14 mouse cellular contexts compared by ENCODE assay signal in genomic region chr2:77260134-77260533, GRCm38 (mm10). TPM values are rescaled to one million over a fixed set of nuclear protein-coding genes. Genes with fewer than 3 reads are reported as not detected.
DNase-seq lines count a peak whose midpoint lies in the region; ATAC-seq and TF ChIP-seq lines count a peak whose summit lies in the region.
"Had no signal": no experiment of that assay in that cellular context is flagged by ENCODE, and none has a peak within 500 bp of the region (broad histone marks: within the 10 kb centered on the region; RNA-seq: fewer than 3 reads in every experiment).

No protein-coding gene starts in this region.

- H3K9me3 ChIP-seq in hindbrain, postnatal 0 days (ENCODE audit: low read length), result no peaks in the 10 kb centered on the region
- H3K9me3 ChIP-seq in hindbrain, embryonic 14.5 days (ENCODE audit: control insufficient read depth, low read length), result no peaks in the 10 kb centered on the region
- H3K9me3 ChIP-seq in limb, embryonic 12.5 days, result no peaks in the 10 kb centered on the region
- no peaks in the 10 kb centered on the region for H3K9me3 ChIP-seq in limb, embryonic 10.5 days (replicated peaks)
- H3K9me3 ChIP-seq: embryonic facial prominence, embryonic 15.5 days; forebrain, embryonic 15.5 days had no signal

- no peak for ATAC-seq in cerebellum, adult (ENCODE audit: insufficient number of reproducible peaks, low FRiP score, low TSS enrichment)
- ATAC-seq in hindbrain, postnatal 0 days, result peak; percentile 31; the same call in 1 of the 2 replicates
- no peak for ATAC-seq in hindbrain, embryonic 14.5 days (ENCODE audit: low FRiP score)
- no peak for ATAC-seq in limb, embryonic 12.5 days (ENCODE audit: insufficient number of reproducible peaks, insufficient read depth, low FRiP score, low TSS enrichment, low read depth)
- ATAC-seq: forebrain, embryonic 15.5 days had no signal

- H3K4me1 ChIP-seq in hindbrain, postnatal 0 days (ENCODE audit: insufficient read depth, low read length), result peaks cover 11% of the 10 kb centered on the region
- H3K4me1 ChIP-seq in hindbrain, embryonic 14.5 days (replicated peaks; ENCODE audit: control insufficient read depth, insufficient read depth, low read length), result peaks cover 26% of the 10 kb centered on the region
- peaks cover 14% of the 10 kb centered on the region for H3K4me1 ChIP-seq in limb, embryonic 12.5 days (replicated peaks)
- H3K4me1 ChIP-seq in limb, embryonic 10.5 days, result peaks cover 16% of the 10 kb centered on the region

- H3K27me3 ChIP-seq in hindbrain, postnatal 0 days (ENCODE audit: insufficient read depth, low read length), result no peaks in the 10 kb centered on the region
- no peaks in the 10 kb centered on the region for H3K27me3 ChIP-seq in hindbrain, embryonic 14.5 days (ENCODE audit: control insufficient read depth, insufficient read depth, low read length)
- no peaks in the 10 kb centered on the region for H3K27me3 ChIP-seq in limb, embryonic 12.5 days
- no peaks in the 10 kb centered on the region for H3K27me3 ChIP-seq in limb, embryonic 10.5 days (ENCODE audit: low read depth, poor library complexity, severe bottlenecking)
- H3K27me3 ChIP-seq: embryonic facial prominence, embryonic 15.5 days; forebrain, embryonic 15.5 days had no signal

- H3K4me2 ChIP-seq in hindbrain, postnatal 0 days (ENCODE audit: low read depth, low read length), result no peak overlapping the region
- H3K4me2 ChIP-seq in hindbrain, embryonic 14.5 days (replicated peaks), result no peak overlapping the region
- no peak overlapping the region for H3K4me2 ChIP-seq in limb, embryonic 12.5 days
- H3K4me2 ChIP-seq: embryonic facial prominence, embryonic 15.5 days; forebrain, embryonic 15.5 days had no signal

- WGBS in hindbrain, postnatal 0 days, result 69% methylated on average over 4 of the region's 4 CpGs
- 89% methylated on average over 4 of the region's 4 CpGs for WGBS in hindbrain, embryonic 14.5 days
- 73% methylated on average over 4 of the region's 4 CpGs for WGBS in limb, embryonic 12.5 days
- WGBS in limb, embryonic 10.5 days, result 78% methylated on average over 4 of the region's 4 CpGs

- H3K36me3 ChIP-seq in hindbrain, postnatal 0 days (ENCODE audit: insufficient read depth, low read length), result no peaks in the 10 kb centered on the region
- H3K36me3 ChIP-seq in hindbrain, embryonic 14.5 days (replicated peaks; ENCODE audit: control insufficient read depth, insufficient read depth), result no peaks in the 10 kb centered on the region; the same call in 1 of the 2 replicates
- H3K36me3 ChIP-seq in limb, embryonic 12.5 days, result peaks cover 3% of the 10 kb centered on the region; the same call in 1 of the 2 replicates
- peaks cover 7% of the 10 kb centered on the region for H3K36me3 ChIP-seq in limb, embryonic 10.5 days
- H3K36me3 ChIP-seq: embryonic facial prominence, embryonic 15.5 days; forebrain, embryonic 15.5 days had no signal

- peak; percentile 54 for TF ChIP-seq CTCF in hindbrain, postnatal 0 days (IDR thresholded peaks at IDR 0.05; ENCODE audit: low read depth)

- H3K4me3 ChIP-seq in hindbrain, postnatal 0 days (ENCODE audit: low read length), result no peak overlapping the region
- H3K4me3 ChIP-seq in hindbrain, embryonic 14.5 days (replicated peaks; ENCODE audit: low read length), result no peak overlapping the region
- H3K4me3 ChIP-seq in limb, embryonic 12.5 days (replicated peaks), result no peak overlapping the region
- H3K4me3 ChIP-seq in limb, embryonic 10.5 days, result no peak overlapping the region
- H3K4me3 ChIP-seq: embryonic facial prominence, embryonic 15.5 days; forebrain, embryonic 15.5 days had no signal

- peak; percentile 42 to 53 for DNase-seq in cerebellum, postnatal 14 days
- DNase-seq in hindbrain, postnatal 0 days (ENCODE audit: low spot score), result peak; percentile 33
- DNase-seq in hindbrain, embryonic 14.5 days (ENCODE audit: low spot score), result no peak
- no peak for DNase-seq in limb, embryonic 10.5 days (ENCODE audit: low spot score)
- peak; percentile 71 for DNase-seq in NIH3T3 (ENCODE audit: low read depth)
- DNase-seq in spleen, postnatal 14 days (ENCODE audit: low spot score in 2 of 2), result no peak
- DNase-seq: gastrocnemius, postnatal 36 days; liver; lung, postnatal 10 days; right cerebral cortex, adult 18-20 months had no signal

- H3K27ac ChIP-seq in hindbrain, postnatal 0 days, result no peak overlapping the region
- no peak overlapping the region for H3K27ac ChIP-seq in hindbrain, embryonic 14.5 days
- H3K27ac ChIP-seq in limb, embryonic 12.5 days, result 0 out of 2 replicates have a peak overlapping the region, but pooled peaks have one; percentile 50
- no peak overlapping the region for H3K27ac ChIP-seq in limb, embryonic 10.5 days
- H3K27ac ChIP-seq: embryonic facial prominence, embryonic 15.5 days; forebrain, embryonic 15.5 days had no signal

- no peak overlapping the region for H3K9ac ChIP-seq in hindbrain, postnatal 0 days (replicated peaks; ENCODE audit: low read length)
- H3K9ac ChIP-seq in hindbrain, embryonic 14.5 days, result no peak overlapping the region
- no peak overlapping the region for H3K9ac ChIP-seq in limb, embryonic 12.5 days (replicated peaks)
- H3K9ac ChIP-seq: embryonic facial prominence, embryonic 15.5 days; forebrain, embryonic 15.5 days had no signal

RNA-seq across cellular contexts. Expression of gene Sestd1, which starts 20.3 kb away (rescaled TPM):
- total RNA-seq in hindbrain, postnatal 0 days (2014; rRNA removed), result 40.8 and 41.3 TPM in 2 replicates
- polyA plus RNA-seq in hindbrain, postnatal 0 days (2015; fragmentation: Nextera tagmentation; extraction: Ambion mirVana), result 21.0 and 22.8 TPM in 2 replicates
- 48.8 and 51.7 TPM in 2 replicates for polyA plus RNA-seq in hindbrain, embryonic 14.5 days (2014; fragmentation: Nextera tagmentation; extraction: Ambion mirVana)
- polyA plus RNA-seq in limb, embryonic 12.5 days (2016; fragmentation: Nextera tagmentation; extraction: Ambion mirVana), result 25.1 and 25.2 TPM in 2 replicates
- 20.0 and 23.0 TPM in 2 replicates for polyA plus RNA-seq in limb, embryonic 10.5 days (2016; fragmentation: Nextera tagmentation; extraction: Ambion mirVana)

Comparison
In these comparisons a context has a peak if more than half of its experiments do, and no peak if none do; other contexts are left out.
1. DNase-seq: peak in cerebellum, postnatal 14 days (2 of 2), hindbrain, postnatal 0 days (single experiment) and NIH3T3 (single experiment); none in hindbrain, embryonic 14.5 days (single experiment), limb, embryonic 10.5 days (single experiment) and spleen, postnatal 14 days (0 of 2).